Comparison of ENCODE assay signal across 8 mouse cellular contexts in genomic region chr6:13871625-13871958, GRCm38 (mm10). TPM values are rescaled to one million over a fixed set of nuclear protein-coding genes. Genes with fewer than 3 reads are reported as not detected.
DNase-seq lines count a peak whose midpoint lies in the region; ATAC-seq and TF ChIP-seq lines count a peak whose summit lies in the region.

No protein-coding gene starts in this region.

- WGBS in embryonic facial prominence, embryonic 12.5 days = 4% methylated on average over 7 of the region's 7 CpGs
- WGBS in intestine, embryonic 14.5 days = 1% methylated on average over 7 of the region's 7 CpGs
- 1% methylated on average over 7 of the region's 7 CpGs for WGBS in midbrain, postnatal 0 days

- DNase-seq in left cerebral cortex, adult 11 months (ENCODE audit: low spot score) = peak; percentile 14
- no peak for DNase-seq in left cerebral cortex, adult 9 months (ENCODE audit: low spot score in 2 of 2)
- no peak for DNase-seq in intestine, embryonic 14.5 days (ENCODE audit: low spot score)
- no peak for DNase-seq in midbrain, postnatal 0 days (ENCODE audit: low spot score)
- DNase-seq in MN1 (ENCODE audit: low spot score) = no peak
- no peak for DNase-seq in left cerebral cortex, postnatal 4 days
- DNase-seq in urinary bladder, postnatal 36 days (ENCODE audit: low spot score in 2 of 2) = no peak

- peaks cover 5% of the 10 kb centered on the region; the same call in 1 of the 2 replicates for H3K4me1 ChIP-seq in embryonic facial prominence, embryonic 12.5 days
- H3K4me1 ChIP-seq in intestine, embryonic 14.5 days (replicated peaks; ENCODE audit: control insufficient read depth, insufficient read depth, low read length) = peaks cover 10% of the 10 kb centered on the region; the same call in 1 of the 2 replicates
- no peaks in the 10 kb centered on the region for H3K4me1 ChIP-seq in midbrain, postnatal 0 days (ENCODE audit: insufficient read depth, low read length)

- H3K27me3 ChIP-seq in embryonic facial prominence, embryonic 12.5 days = no peaks in the 10 kb centered on the region
- no peaks in the 10 kb centered on the region for H3K27me3 ChIP-seq in intestine, embryonic 14.5 days (replicated peaks; ENCODE audit: control insufficient read depth, insufficient read depth, low read length)
- no peaks in the 10 kb centered on the region for H3K27me3 ChIP-seq in midbrain, postnatal 0 days (ENCODE audit: insufficient read depth, low read length)

- no peaks in the 10 kb centered on the region for H3K36me3 ChIP-seq in embryonic facial prominence, embryonic 12.5 days
- H3K36me3 ChIP-seq in intestine, embryonic 14.5 days (ENCODE audit: control insufficient read depth, insufficient read depth, low read length) = peaks cover 10% of the 10 kb centered on the region
- no peaks in the 10 kb centered on the region for H3K36me3 ChIP-seq in midbrain, postnatal 0 days (ENCODE audit: insufficient read depth, low read length)

- H3K4me2 ChIP-seq in embryonic facial prominence, embryonic 12.5 days (replicated peaks) = peak overlapping the region; percentile 45
- peak overlapping the region; percentile 56 for H3K4me2 ChIP-seq in intestine, embryonic 14.5 days (ENCODE audit: low read length)
- H3K4me2 ChIP-seq in midbrain, postnatal 0 days (ENCODE audit: low read depth, low read length, poor library complexity, severe bottlenecking) = peak overlapping the region; percentile 75

- intact Hi-C loops in left cerebral cortex, postnatal 4 days (cut with DNase I) = no loop called here

- peak; percentile 64; the same call in 1 of the 2 replicates for ATAC-seq in embryonic facial prominence, embryonic 12.5 days (ENCODE audit: insufficient number of reproducible peaks, insufficient read depth, low FRiP score, low TSS enrichment)
- ATAC-seq in intestine, embryonic 14.5 days (replicated peaks; ENCODE audit: low FRiP score, low TSS enrichment, low read depth) = peak; percentile 66
- ATAC-seq in midbrain, postnatal 0 days (ENCODE audit: low FRiP score) = peak; percentile 62

- peak overlapping the region; percentile 57 for H3K4me3 ChIP-seq in embryonic facial prominence, embryonic 12.5 days
- H3K4me3 ChIP-seq in intestine, embryonic 14.5 days (ENCODE audit: low read depth, low read length) = peak overlapping the region; percentile 61
- peak overlapping the region; percentile 66 for H3K4me3 ChIP-seq in midbrain, postnatal 0 days (ENCODE audit: low read depth, low read length)

- H3K9ac ChIP-seq in embryonic facial prominence, embryonic 12.5 days = peak overlapping the region; percentile 59
- H3K9ac ChIP-seq in intestine, embryonic 14.5 days (ENCODE audit: low read length) = peak overlapping the region; percentile 65
- H3K9ac ChIP-seq in midbrain, postnatal 0 days (replicated peaks; ENCODE audit: low read length, poor library complexity, severe bottlenecking) = peak overlapping the region; percentile 47

- H3K9me3 ChIP-seq in embryonic facial prominence, embryonic 12.5 days = no peaks in the 10 kb centered on the region
- no peaks in the 10 kb centered on the region for H3K9me3 ChIP-seq in intestine, embryonic 14.5 days (ENCODE audit: control insufficient read depth, low read length)
- no peaks in the 10 kb centered on the region for H3K9me3 ChIP-seq in midbrain, postnatal 0 days (ENCODE audit: low read length)

- H3K27ac ChIP-seq in embryonic facial prominence, embryonic 12.5 days = peak overlapping the region; percentile 75; the same call in 1 of the 2 replicates
- H3K27ac ChIP-seq in intestine, embryonic 14.5 days (ENCODE audit: low read depth) = peak overlapping the region; percentile 83
- H3K27ac ChIP-seq in midbrain, postnatal 0 days (ENCODE audit: low read depth, low read length) = peak overlapping the region; percentile 72; the same call in 1 of the 2 replicates

- TF ChIP-seq CTCF in midbrain, postnatal 0 days (IDR thresholded peaks at IDR 0.05) = no peak

RNA-seq across cellular contexts. Expression of gene 2610001J05Rik, which starts 0.3 kb away (rescaled TPM):
- polyA plus RNA-seq in embryonic facial prominence, embryonic 12.5 days (2016; fragmentation: Nextera tagmentation; extraction: Ambion mirVana) = 107 and 108 TPM in 2 replicates
- 85.4 and 85.8 TPM in 2 replicates for polyA plus RNA-seq in intestine, embryonic 14.5 days (2014; fragmentation: Nextera tagmentation; extraction: Ambion mirVana)
- 16.5 and 24.4 TPM in 2 replicates for total RNA-seq in midbrain, postnatal 0 days (2014; rRNA removed)
- polyA plus RNA-seq in midbrain, postnatal 0 days (2015; fragmentation: Nextera tagmentation; extraction: Ambion mirVana) = 122 and 130 TPM in 2 replicates
- total RNA-seq in left cerebral cortex, postnatal 4 days (2021) = 10 to 100 TPM; 56.7 to 62.7 TPM

RNA-seq across cellular contexts. Expression of gene Gpr85, which starts 31.9 kb away (rescaled TPM):
- polyA plus RNA-seq in embryonic facial prominence, embryonic 12.5 days (2016; fragmentation: Nextera tagmentation; extraction: Ambion mirVana) = 9.2 and 11.3 TPM in 2 replicates
- polyA plus RNA-seq in intestine, embryonic 14.5 days (2014; fragmentation: Nextera tagmentation; extraction: Ambion mirVana) = 6.6 and 7.3 TPM in 2 replicates
- total RNA-seq in midbrain, postnatal 0 days (2014; rRNA removed) = 121 and 134 TPM in 2 replicates
- 119 and 122 TPM in 2 replicates for polyA plus RNA-seq in midbrain, postnatal 0 days (2015; fragmentation: Nextera tagmentation; extraction: Ambion mirVana)
- total RNA-seq in left cerebral cortex, postnatal 4 days (2021) = 100 to 1,000 TPM; 122 to 129 TPM
